Mouse (Mus musculus): Measurements from ENCODE around the gene Rbck1.

DNA sequence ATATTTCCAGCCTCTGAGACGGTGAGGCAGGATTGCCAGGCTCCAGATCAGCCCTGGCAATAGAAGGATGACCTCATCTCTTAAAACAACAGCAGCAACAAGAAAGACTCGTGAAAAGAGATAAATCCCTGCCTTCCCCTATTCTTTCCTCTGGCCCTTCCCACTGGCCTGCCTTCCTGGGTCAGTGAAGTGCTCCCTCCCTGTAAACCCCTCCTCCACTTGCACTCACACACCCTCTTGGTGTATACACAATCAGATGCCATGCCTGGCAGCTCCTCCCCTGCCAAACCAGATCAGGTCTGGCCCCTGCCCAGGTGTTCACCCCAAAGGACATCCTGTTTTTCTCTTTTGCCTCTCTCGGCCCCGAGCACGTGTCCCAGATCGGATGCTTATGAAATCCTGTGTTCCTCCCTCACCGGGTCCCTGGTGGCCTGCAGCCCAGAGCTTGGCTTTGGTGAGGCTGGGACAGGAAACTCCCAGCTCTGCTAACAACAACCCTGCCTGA lies 27.9 kb upstream of the Rbck1 start:
- TF ChIP-seq POLR2A (IDR thresholded peaks at IDR 0.05; ENCODE audit: control insufficient read depth, low read depth, low read length) (no peak), CTCF (IDR thresholded peaks at IDR 0.05; ENCODE audit: control insufficient read depth, insufficient read depth, insufficient replicate concordance, low read depth, low read length) (no peak)
